ENCODE assay signal across 9 mouse cellular contexts in the genomic region with DNA sequence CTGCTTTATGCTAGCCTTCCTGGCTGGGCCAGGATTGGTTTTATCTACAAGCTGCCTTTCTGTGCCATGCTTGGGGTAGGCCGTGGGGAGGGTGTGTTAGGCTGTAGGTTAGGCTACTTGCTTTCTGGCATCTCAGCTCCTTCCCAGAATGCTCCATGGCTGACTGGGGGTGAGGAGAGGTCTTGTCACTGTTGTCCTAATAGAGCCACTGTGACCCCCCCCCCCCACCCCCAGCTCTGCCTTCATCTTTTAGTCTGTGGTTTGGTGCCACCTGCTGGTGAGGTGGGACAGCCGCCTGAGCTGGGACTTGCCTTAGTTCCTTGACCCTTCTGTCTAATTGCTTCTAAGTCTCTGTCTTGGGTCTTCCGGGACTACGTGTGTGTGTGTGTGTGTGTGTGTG. TPM values are rescaled to one million over a fixed set of nuclear protein-coding genes. Genes with fewer than 3 reads are reported as not detected.
DNase-seq lines count a peak whose midpoint lies in the region; ATAC-seq and TF ChIP-seq lines count a peak whose summit lies in the region.
"Had no signal": no experiment of that assay in that cellular context is flagged by ENCODE, and none has a peak within 500 bp of the region (broad histone marks: within the 10 kb centered on the region; RNA-seq: fewer than 3 reads in every experiment).

No protein-coding gene starts in this region.

- H3K36me3 ChIP-seq in E14TG2a.4 (ENCODE audit: insufficient read depth, low read length) = no peaks in the 10 kb centered on the region
- no peaks in the 10 kb centered on the region for H3K36me3 ChIP-seq in heart, postnatal 0 days (replicated peaks; ENCODE audit: control insufficient read depth, insufficient read depth, low read length)

- no peak overlapping the region for H3K9ac ChIP-seq in heart, postnatal 0 days (replicated peaks; ENCODE audit: low read depth, low read length)

- no peak overlapping the region for H3K27ac ChIP-seq in heart, postnatal 0 days (ENCODE audit: low read depth)

- peak overlapping the region; percentile 13; the same call in 1 of the 2 replicates for H3K4me2 ChIP-seq in heart, postnatal 0 days (ENCODE audit: low read depth, low read length)

- ATAC-seq in heart, postnatal 0 days (ENCODE audit: insufficient read depth, low read depth) = no peak

- peak; percentile 61 for DNase-seq in adrenal gland, adult 2 months
- DNase-seq in embryo, embryonic 9.5 days (ENCODE audit: extremely low spot score) = peak; percentile 73
- no peak for DNase-seq in heart, postnatal 0 days (ENCODE audit: low spot score)
- peak; percentile 82 to 87 for DNase-seq in kidney, postnatal 4 days
- DNase-seq in lung, postnatal 14 days = peak; percentile 86
- DNase-seq in right cerebral cortex, adult 18-20 months = peak; percentile 66
- DNase-seq in urinary bladder, postnatal 4 days (ENCODE audit: low spot score in 2 of 2) = no peak

- peaks cover 48% of the 10 kb centered on the region for H3K27me3 ChIP-seq in E14TG2a.4 (ENCODE audit: insufficient read depth, low read length)
- peaks cover 76% of the 10 kb centered on the region for H3K27me3 ChIP-seq in heart, postnatal 0 days (ENCODE audit: control insufficient read depth, insufficient read depth, low read length)

- TF ChIP-seq EP300 in heart, postnatal 0 days (IDR thresholded peaks at IDR 0.05; ENCODE audit: low read depth) = no peak

- H3K4me3 ChIP-seq in E14TG2a.4 (replicated peaks; ENCODE audit: low read length) = no peak overlapping the region; the same call in 1 of the 2 replicates
- no peak overlapping the region for H3K4me3 ChIP-seq in heart, postnatal 0 days (ENCODE audit: low read depth, low read length)

- WGBS in heart, postnatal 0 days = 14% methylated on average over 4 of the region's 4 CpGs

- H3K4me1 ChIP-seq in E14TG2a.4 (replicated peaks; ENCODE audit: low read depth, low read length) = peaks cover 62% of the 10 kb centered on the region
- H3K4me1 ChIP-seq in heart, postnatal 0 days (ENCODE audit: control insufficient read depth, insufficient read depth) = peaks cover 4% of the 10 kb centered on the region; the same call in 1 of the 2 replicates

- H3K9me3 ChIP-seq in E14TG2a.4 (ENCODE audit: low read length) = no peaks in the 10 kb centered on the region
- H3K9me3 ChIP-seq in heart, postnatal 0 days (replicated peaks; ENCODE audit: control insufficient read depth, low read length) = no peaks in the 10 kb centered on the region

- TF ChIP-seq CTCF in E14TG2a.4 (conservative IDR thresholded peaks at IDR 0.05; ENCODE audit: low read length) = peak; percentile 51
- peak; percentile 62 for TF ChIP-seq CTCF in heart, postnatal 0 days (IDR thresholded peaks at IDR 0.05; ENCODE audit: low read depth)

RNA-seq across cellular contexts. Expression of gene Fbxo2, which starts 6.6 kb away (rescaled TPM):
- total RNA-seq in adrenal gland, adult 2 months (2021) = 1 to 10 TPM; 3.6 to 9.5 TPM
- polyA plus RNA-seq in adrenal gland, adult 2 months (2012; rRNA removed) = 2.5 and 5.9 TPM in 2 replicates
- not detected in 2 replicates for total RNA-seq in heart, postnatal 0 days (2014; rRNA removed; ENCODE audit: low replicate concordance)
- 0.11 and 0.12 TPM in 2 replicates for polyA plus RNA-seq in heart, postnatal 0 days (2015; fragmentation: Nextera tagmentation; extraction: Ambion mirVana)
- total RNA-seq: gastrocnemius, postnatal 4 days had no signal

RNA-seq across cellular contexts. Expression of gene Fbxo44, which starts 6.7 kb away (rescaled TPM):
- 10 to 100 TPM; 11.4 to 16.3 TPM for total RNA-seq in adrenal gland, adult 2 months (2021)
- polyA plus RNA-seq in adrenal gland, adult 2 months (2012; rRNA removed) = 20.4 and 26.5 TPM in 2 replicates
- total RNA-seq in heart, postnatal 0 days (2014; rRNA removed; ENCODE audit: low replicate concordance) = 77.4 and 88.4 TPM in 2 replicates
- 32.1 and 35.6 TPM in 2 replicates for polyA plus RNA-seq in heart, postnatal 0 days (2015; fragmentation: Nextera tagmentation; extraction: Ambion mirVana)

RNA-seq across cellular contexts. Expression of gene Fbxo6, which starts 15.0 kb away (rescaled TPM):
- total RNA-seq in adrenal gland, adult 2 months (2021) = 10 to 100 TPM; 45.8 to 66.9 TPM
- 102 and 123 TPM in 2 replicates for polyA plus RNA-seq in adrenal gland, adult 2 months (2012; rRNA removed)
- total RNA-seq in heart, postnatal 0 days (2014; rRNA removed; ENCODE audit: low replicate concordance) = 84.6 and 86.0 TPM in 2 replicates
- polyA plus RNA-seq in heart, postnatal 0 days (2015; fragmentation: Nextera tagmentation; extraction: Ambion mirVana) = 31.6 and 35.4 TPM in 2 replicates

RNA-seq across cellular contexts. Expression of gene Draxin, which starts 36.5 kb away (rescaled TPM):
- under 1 TPM; 0.14 TPM for total RNA-seq in adrenal gland, adult 2 months (2021)
- 0.07 and 0.12 TPM in 2 replicates for polyA plus RNA-seq in adrenal gland, adult 2 months (2012; rRNA removed)
- total RNA-seq in heart, postnatal 0 days (2014; rRNA removed; ENCODE audit: low replicate concordance) = not detected in 2 replicates
- polyA plus RNA-seq in heart, postnatal 0 days (2015; fragmentation: Nextera tagmentation; extraction: Ambion mirVana) = 0.01 and 0.03 TPM in 2 replicates

RNA-seq across cellular contexts. Expression of gene Mad2l2, which starts 36.8 kb away (rescaled TPM):
- 10 to 100 TPM; 23.4 to 27.3 TPM for total RNA-seq in adrenal gland, adult 2 months (2021)
- polyA plus RNA-seq in adrenal gland, adult 2 months (2012; rRNA removed) = 30.9 and 36.7 TPM in 2 replicates
- total RNA-seq in heart, postnatal 0 days (2014; rRNA removed; ENCODE audit: low replicate concordance) = 6.1 and 6.7 TPM in 2 replicates
- 36.2 and 40.1 TPM in 2 replicates for polyA plus RNA-seq in heart, postnatal 0 days (2015; fragmentation: Nextera tagmentation; extraction: Ambion mirVana)

Comparison
In these comparisons a context has a peak if more than half of its experiments do, and no peak if none do; other contexts are left out.
1. DNase-seq: peak in adrenal gland, adult 2 months (single experiment), embryo, embryonic 9.5 days (single experiment), kidney, postnatal 4 days (2 of 2), lung, postnatal 14 days (single experiment) and right cerebral cortex, adult 18-20 months (single experiment); none in heart, postnatal 0 days (single experiment) and urinary bladder, postnatal 4 days (0 of 2).